Mouse (Mus musculus): ENCODE data around the gene 4930579F01Rik. TPM values are rescaled to one million over a fixed set of nuclear protein-coding genes. Genes with fewer than 3 reads are reported as not detected.

4930579F01Rik gene
- polyA plus RNA-seq, 1 experiment, result not detected

DNA sequence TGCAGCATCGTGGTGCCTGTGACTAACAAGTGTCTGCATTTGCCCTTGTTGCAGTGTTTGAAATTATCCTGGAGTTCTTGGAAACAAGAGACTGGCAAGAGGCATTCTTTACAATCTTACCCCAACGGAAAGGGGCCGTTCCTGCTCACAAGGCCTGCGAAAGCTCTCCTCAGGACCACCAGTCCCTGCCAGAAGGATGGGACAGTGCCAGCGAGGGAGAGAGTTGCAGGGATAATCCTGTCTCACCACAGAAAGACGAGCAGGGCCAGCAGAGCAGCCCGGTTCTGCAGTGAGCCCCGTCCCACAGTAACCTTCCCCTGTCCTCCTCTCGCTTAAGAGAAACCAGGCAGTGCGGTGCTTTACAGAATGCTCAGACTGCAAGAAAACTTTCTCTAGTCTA, 37.0 kb downstream of the 4930579F01Rik start:
- Histone ChIP-seq H3K4me1 (ENCODE audit: control insufficient read depth, insufficient read depth, low read length) (no peaks in the 10 kb centered on the region; the same call in 1 of the 2 replicates), H3K4me3 (replicated peaks; ENCODE audit: control insufficient read depth, low read depth, low read length) (no peak overlapping the region), H3K27ac (ENCODE audit: control insufficient read depth, insufficient read depth, low read depth, low read length, poor library complexity) (no peak overlapping the region)
- no peak for TF ChIP-seq CTCF (IDR thresholded peaks at IDR 0.05; ENCODE audit: control insufficient read depth, insufficient read depth, low read length)
- TF ChIP-seq POLR2A (IDR thresholded peaks at IDR 0.05; ENCODE audit: borderline replicate concordance, control insufficient read depth, low read depth, low read length), result no peak
- 85% methylated on average over 10 of the region's 10 CpGs for WGBS

DNA sequence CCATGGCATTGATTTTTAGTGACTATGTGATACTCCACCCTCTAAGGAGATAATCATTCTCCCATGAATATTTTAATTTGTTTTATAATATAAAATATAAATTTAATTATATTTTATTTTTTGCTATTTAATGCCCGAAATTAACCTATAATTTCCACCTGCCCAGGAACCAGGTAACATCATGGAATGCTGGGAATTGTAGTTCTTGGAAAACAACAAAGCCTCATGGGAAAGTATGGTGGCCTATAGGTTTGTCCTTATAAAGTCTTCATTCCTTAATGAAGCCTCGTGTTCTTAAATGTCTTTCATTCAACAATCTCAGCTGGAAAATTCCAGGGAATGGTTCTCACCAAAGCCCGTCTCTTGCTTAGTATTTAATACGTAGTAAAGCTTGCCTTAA, 38.6 kb downstream of the 4930579F01Rik start:
- 80% methylated on average over 4 of the region's 4 CpGs for WGBS
- Histone ChIP-seq H3K4me3 (replicated peaks; ENCODE audit: control insufficient read depth, low read depth, low read length) (no peak overlapping the region), H3K27ac (ENCODE audit: control insufficient read depth, insufficient read depth, low read depth, low read length, poor library complexity) (no peak overlapping the region), H3K4me1 (ENCODE audit: control insufficient read depth, insufficient read depth, low read length) (no peaks in the 10 kb centered on the region; the same call in 1 of the 2 replicates)
- TF ChIP-seq POLR2A (IDR thresholded peaks at IDR 0.05; ENCODE audit: borderline replicate concordance, control insufficient read depth, low read depth, low read length), result no peak

DNA sequence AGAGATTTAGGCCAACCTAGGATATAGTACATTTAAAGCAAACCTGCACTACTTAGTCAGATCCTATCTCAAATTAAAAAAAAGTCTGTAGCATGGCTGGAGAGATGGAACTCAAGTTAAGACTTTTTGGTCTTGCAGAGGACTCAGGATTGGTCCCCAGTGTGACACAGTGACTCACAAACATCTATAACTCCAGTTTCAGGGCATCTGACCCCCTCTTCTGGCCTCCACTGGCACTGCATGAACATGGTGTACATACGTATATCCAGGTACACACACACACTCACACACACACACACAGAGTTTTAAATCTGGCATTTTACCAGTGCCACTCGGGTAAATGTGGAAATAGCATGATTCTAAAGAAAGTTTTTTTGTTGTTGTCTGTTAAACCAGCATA, 44.8 kb downstream of the 4930579F01Rik start:
- 84% methylated on average over 2 of the region's 2 CpGs for WGBS
- Histone ChIP-seq H3K27ac (ENCODE audit: control insufficient read depth, insufficient read depth, low read depth, low read length, poor library complexity) (no peak overlapping the region), H3K4me1 (ENCODE audit: control insufficient read depth, insufficient read depth, low read length) (no peaks in the 10 kb centered on the region; the same call in 1 of the 2 replicates), H3K4me3 (replicated peaks; ENCODE audit: control insufficient read depth, low read depth, low read length) (no peak overlapping the region)
- no peak for TF ChIP-seq POLR2A (IDR thresholded peaks at IDR 0.05; ENCODE audit: borderline replicate concordance, control insufficient read depth, low read depth, low read length)
- no peak for TF ChIP-seq CTCF (IDR thresholded peaks at IDR 0.05; ENCODE audit: control insufficient read depth, insufficient read depth, low read length)

GRCm38 (mm10) chr3:138144642-138145171, 48.9 kb downstream of the 4930579F01Rik start, which contains the start of gene Mttp:
Gene Mttp (minus strand): TSS chr3:138144968.
- H3K27ac ChIP-seq (ENCODE audit: control insufficient read depth, insufficient read depth, low read depth, low read length, poor library complexity), result peak within 1 kb of the TSS; percentile 96
- WGBS, result under 1% methylated on average over 8 of the region's 8 CpGs
- TF ChIP-seq CTCF (IDR thresholded peaks at IDR 0.05; ENCODE audit: control insufficient read depth, insufficient read depth, low read length) (peak; percentile 8; the same call in 1 of the 2 replicates), POLR2A (IDR thresholded peaks at IDR 0.05; ENCODE audit: borderline replicate concordance, control insufficient read depth, low read depth, low read length) (no peak)
- H3K4me1 ChIP-seq (ENCODE audit: control insufficient read depth, insufficient read depth, low read length), result no peaks in the 10 kb centered on the region
- peak within 1 kb of the TSS; percentile 90 for H3K4me3 ChIP-seq (replicated peaks; ENCODE audit: control insufficient read depth, low read depth, low read length)

DNA sequence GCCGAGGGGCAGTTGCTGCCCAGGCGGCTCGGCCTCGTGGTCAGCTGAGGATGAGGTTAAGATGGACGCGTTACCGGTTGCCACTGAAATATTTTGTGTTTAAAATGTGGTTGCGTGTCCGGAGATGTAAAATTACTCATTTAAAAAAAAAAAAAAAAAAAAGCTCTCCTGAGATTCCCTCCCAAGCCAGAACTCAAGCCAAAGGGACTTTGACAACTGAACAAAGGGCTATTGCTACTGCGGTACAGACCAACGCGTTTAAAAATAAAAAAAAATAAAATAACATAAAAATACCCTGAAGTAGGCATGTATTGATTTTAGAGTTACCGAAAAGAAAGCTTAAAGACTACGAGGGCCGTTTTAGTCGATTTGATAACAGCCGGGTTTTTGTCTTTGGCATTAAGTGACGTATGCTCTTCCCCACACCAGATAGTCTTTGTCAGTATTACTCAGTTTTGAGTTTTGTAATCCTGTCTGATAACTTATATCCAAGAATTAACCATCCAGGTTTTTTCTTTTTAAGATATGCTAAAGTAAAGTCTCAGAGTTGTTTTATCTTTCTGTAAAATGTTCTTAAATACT, 49.5 kb downstream of the 4930579F01Rik start:
- Histone ChIP-seq H3K4me1 (ENCODE audit: control insufficient read depth, insufficient read depth, low read length) (no peaks in the 10 kb centered on the region), H3K4me3 (replicated peaks; ENCODE audit: control insufficient read depth, low read depth, low read length) (peak overlapping the region; percentile 90), H3K27ac (ENCODE audit: control insufficient read depth, insufficient read depth, low read depth, low read length, poor library complexity) (peak overlapping the region; percentile 96)
- TF ChIP-seq CTCF (IDR thresholded peaks at IDR 0.05; ENCODE audit: control insufficient read depth, insufficient read depth, low read length) (no peak), POLR2A (IDR thresholded peaks at IDR 0.05; ENCODE audit: borderline replicate concordance, control insufficient read depth, low read depth, low read length) (no peak)
- WGBS, result under 1% methylated on average over 18 of the region's 18 CpGs

DNA sequence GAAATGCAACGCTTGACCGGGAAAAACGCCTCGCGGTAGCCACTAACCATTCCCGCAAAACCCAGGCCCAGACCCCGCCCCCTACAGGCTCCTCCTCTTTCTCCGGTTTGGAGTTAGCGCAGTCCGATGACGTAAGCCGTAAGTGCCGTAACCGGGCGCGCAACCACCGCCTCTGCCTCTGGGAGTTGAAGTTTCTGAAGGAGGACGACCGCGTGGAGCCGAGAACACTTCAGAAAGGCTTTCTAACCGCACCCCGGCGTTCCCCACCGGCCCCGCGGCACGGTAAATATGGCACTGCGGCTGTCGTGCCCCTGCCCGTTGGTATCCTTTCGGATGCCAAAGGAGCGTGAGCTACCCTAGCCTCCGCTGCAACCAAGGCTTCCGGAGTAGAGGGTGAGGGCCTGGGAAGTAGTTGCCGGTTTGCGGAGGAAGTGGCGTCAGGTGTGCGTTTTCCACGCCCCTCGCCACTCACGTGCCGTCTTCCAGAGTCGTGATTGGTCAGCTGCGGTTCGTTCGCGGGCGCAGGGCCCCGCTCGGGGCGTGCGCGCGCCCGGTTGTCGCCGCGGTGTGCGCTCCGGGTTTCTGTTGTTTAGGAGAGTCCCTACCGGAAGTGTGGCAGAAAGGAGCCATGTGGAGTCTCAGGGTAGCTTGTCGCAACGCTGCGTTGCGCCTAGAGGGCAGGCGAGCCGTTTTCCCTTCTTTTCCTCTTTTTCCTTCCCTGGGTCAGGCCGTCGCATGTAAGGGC, 50.1 kb downstream of the 4930579F01Rik start, which contains the start of gene Trmt10a:
Gene Trmt10a (plus strand): TSS at position 134 of the 745 bp plus-strand sequence.
- peak within 1 kb of the TSS; percentile 96 for H3K27ac ChIP-seq (ENCODE audit: control insufficient read depth, insufficient read depth, low read depth, low read length, poor library complexity)
- peak within 1 kb of the TSS; percentile 90 for H3K4me3 ChIP-seq (replicated peaks; ENCODE audit: control insufficient read depth, low read depth, low read length)
- WGBS, result under 1% methylated on average over 70 of the region's 70 CpGs
- TF ChIP-seq POLR2A (IDR thresholded peaks at IDR 0.05; ENCODE audit: borderline replicate concordance, control insufficient read depth, low read depth, low read length) (peak; percentile 77), CTCF (IDR thresholded peaks at IDR 0.05; ENCODE audit: control insufficient read depth, insufficient read depth, low read length) (peak; percentile 29; the same call in 1 of the 2 replicates)
- H3K4me1 ChIP-seq (ENCODE audit: control insufficient read depth, insufficient read depth, low read length), result no peaks in the 10 kb centered on the region

GRCm38 (mm10) chr3:138142733-138143314, 50.8 kb downstream of the 4930579F01Rik start:
- peak overlapping the region; percentile 90 for H3K4me3 ChIP-seq (replicated peaks; ENCODE audit: control insufficient read depth, low read depth, low read length)
- WGBS, result 3% methylated on average over 12 of the region's 12 CpGs
- no peaks in the 10 kb centered on the region for H3K4me1 ChIP-seq (ENCODE audit: control insufficient read depth, insufficient read depth, low read length)
- H3K27ac ChIP-seq (ENCODE audit: control insufficient read depth, insufficient read depth, low read depth, low read length, poor library complexity), result peak overlapping the region; percentile 96
- TF ChIP-seq CTCF (IDR thresholded peaks at IDR 0.05; ENCODE audit: control insufficient read depth, insufficient read depth, low read length) (no peak), POLR2A (IDR thresholded peaks at IDR 0.05; ENCODE audit: borderline replicate concordance, control insufficient read depth, low read depth, low read length) (no peak)

All from bone marrow, adult 2 months (tissue).